Mouse (Mus musculus) T-cell, adult 66 days (primary cell): ENCODE results near the gene Syt3. TPM values are rescaled to one million over a fixed set of nuclear protein-coding genes. Genes with fewer than 3 reads are reported as not detected.

Source experiments
- total RNA-seq, 2 experiments: library from RNA; stranded (reverse); gene quantifications; 3 replicates in 1 of 2; 4 replicates in 1 of 2; pipeline ENCODE4 v1.2.4; 2023

Syt3 gene
- total RNA-seq: under 1 TPM in 1 of 2 experiments, not detected in 1; 0.87 TPM

DNA sequence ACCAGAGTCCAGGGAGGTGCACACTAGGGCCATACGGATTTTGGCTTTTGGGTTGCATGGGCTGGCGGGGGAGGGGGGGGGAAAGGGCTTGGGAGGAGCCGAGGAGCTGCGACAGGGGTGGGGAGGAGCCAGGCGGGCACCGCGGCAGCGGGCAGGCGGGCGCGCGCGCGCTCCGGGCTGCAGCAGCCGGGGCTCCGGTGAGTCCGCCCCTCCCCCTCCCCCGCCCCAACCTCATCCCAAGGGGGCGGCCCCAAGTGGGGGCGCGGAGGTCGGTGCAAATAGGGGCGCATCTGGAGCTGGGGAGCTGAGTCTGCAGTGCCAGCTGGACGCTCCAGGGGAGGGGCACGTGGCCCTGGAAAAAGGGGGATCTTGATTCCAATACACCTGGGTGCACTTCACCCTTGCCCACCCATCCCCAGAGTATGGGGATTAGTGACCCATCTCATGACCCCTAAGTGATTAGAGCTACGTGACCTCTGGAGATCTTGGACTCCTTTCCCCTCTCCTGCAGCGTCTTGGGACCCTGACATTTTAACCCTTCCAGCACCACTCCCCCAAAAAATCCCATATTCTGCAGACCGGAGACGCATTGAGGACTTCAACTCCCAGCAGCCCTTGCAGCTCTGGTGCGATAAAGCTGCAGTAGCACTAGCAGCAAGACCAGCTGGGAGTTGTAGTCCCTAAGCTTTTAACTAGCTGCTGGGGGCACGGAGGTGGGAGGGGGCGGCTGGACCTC is at the start of gene Syt3:
Syt3 (plus strand) TSS at position 123 of the 736 bp plus-strand sequence.

DNA sequence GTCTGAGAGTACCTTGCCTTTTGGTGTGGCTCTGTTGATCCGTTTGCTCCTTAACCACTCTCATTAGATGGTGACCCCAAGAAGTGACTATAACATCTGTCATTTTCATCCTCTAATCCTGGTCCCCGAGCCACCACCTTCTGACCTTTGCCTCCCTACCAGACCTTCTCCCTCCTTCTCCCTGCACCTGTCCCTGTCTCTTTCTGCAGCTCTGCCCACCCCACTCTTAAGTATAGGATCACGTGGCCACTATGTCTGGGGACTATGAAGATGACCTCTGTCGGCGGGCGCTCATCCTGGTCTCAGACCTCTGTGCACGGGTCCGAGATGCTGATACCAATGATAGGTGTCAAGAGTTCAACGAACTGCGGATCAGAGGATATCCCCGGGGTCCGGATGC is 1.8 kb downstream of the Syt3 start, which contains the start of gene 1700008O03Rik:
1700008O03Rik (minus strand) TSS at position 101 of the 400 bp plus-strand sequence.

GRCm38 (mm10) chr7:44428968-44429521 is 45.1 kb downstream of the Syt3 start, which contains the start of gene Lrrc4b:
Gene Lrrc4b, plus strand, starts transcription at chr7:44429018.

Other genes with a start within 250 kb of the Syt3 start
- not detected for gene Klk1b16, start 247.3 kb upstream of the Syt3 start, total RNA-seq
- not detected for gene Klk1b24, start 195.9 kb upstream of the Syt3 start, total RNA-seq
- not detected for gene Klk1b3, start 185.9 kb upstream of the Syt3 start, total RNA-seq
- gene Klk1b4, start 176.7 kb upstream of the Syt3 start, total RNA-seq: not detected
- not detected for gene Klk1b5, start 168.2 kb upstream of the Syt3 start, total RNA-seq
- gene Klk1, start 158.7 kb upstream of the Syt3 start, total RNA-seq: 1 to 10 TPM; 1.2 to 1.8 TPM
- gene Gm36864, start 147.9 kb upstream of the Syt3 start, total RNA-seq: not detected
- 1 to 10 TPM; 2.2 to 2.5 TPM for gene 1700028J19Rik, start 137.4 kb upstream of the Syt3 start, total RNA-seq
- 100 to 1,000 TPM; 161 to 167 TPM for gene 2410002F23Rik, start 137.4 kb upstream of the Syt3 start, total RNA-seq
- not detected for gene Acp4, start 126.7 kb upstream of the Syt3 start, total RNA-seq
- not detected for gene Gm15517, start 122.7 kb upstream of the Syt3 start, total RNA-seq
- 1 to 10 TPM in 1 of 2 experiments, under 1 TPM in 1; 0.98 to 1.1 TPM for gene Clec11a, start 77.2 kb upstream of the Syt3 start, total RNA-seq
- under 1 TPM; 0.21 to 0.82 TPM for gene Shank1, start 73.8 kb upstream of the Syt3 start, total RNA-seq
- gene 1700008O03Rik, start 1.7 kb downstream of the Syt3 start, total RNA-seq: not detected
- not detected for gene Lrrc4b, start 44.9 kb downstream of the Syt3 start, total RNA-seq
- not detected for gene Aspdh, start 81.3 kb downstream of the Syt3 start, total RNA-seq
- gene Josd2, start 83.9 kb downstream of the Syt3 start, total RNA-seq: 10 to 100 TPM; 46.2 to 57.4 TPM
- gene Emc10, start 112.4 kb downstream of the Syt3 start, total RNA-seq: 10 to 100 TPM; 89.9 to 94.2 TPM
- gene Fam71e1, start 112.5 kb downstream of the Syt3 start, total RNA-seq: 1 to 10 TPM; 5.4 to 6.4 TPM
- not detected for gene Mybpc2, start 140.6 kb downstream of the Syt3 start, total RNA-seq
- 1 to 10 TPM in 1 of 2 experiments, under 1 TPM in 1; 0.86 to 4.0 TPM for gene Spib, start 148.0 kb downstream of the Syt3 start, total RNA-seq
- 10 to 100 TPM; 45.0 to 65.0 TPM for gene Pold1, start 164.7 kb downstream of the Syt3 start, total RNA-seq
- 100 to 1,000 TPM; 285 to 303 TPM for gene Nr1h2, start 169.8 kb downstream of the Syt3 start, total RNA-seq
- 1 to 10 TPM; 1.6 to 5.3 TPM for gene Napsa, start 188.3 kb downstream of the Syt3 start, total RNA-seq
- under 1 TPM; 0.24 to 0.47 TPM for gene Kcnc3, start 206.6 kb downstream of the Syt3 start, total RNA-seq